Mouse (Mus musculus) natural killer cell, adult 2 months (primary cell): Measurements from ENCODE around the gene Pi4ka.
"Not testable (repeated sequence)": the region's sequence is repeated elsewhere in the genome, so short reads cannot be mapped to it uniquely, and the experiment has no call there.

Experiments
- DNase-seq, 2 experiments: peaks; one replicate each; pipeline ENCODE4 v3.0.0; 2022; ENCODE audit warnings: low spot score in 2 of 2

The Pi4ka gene

DNA sequence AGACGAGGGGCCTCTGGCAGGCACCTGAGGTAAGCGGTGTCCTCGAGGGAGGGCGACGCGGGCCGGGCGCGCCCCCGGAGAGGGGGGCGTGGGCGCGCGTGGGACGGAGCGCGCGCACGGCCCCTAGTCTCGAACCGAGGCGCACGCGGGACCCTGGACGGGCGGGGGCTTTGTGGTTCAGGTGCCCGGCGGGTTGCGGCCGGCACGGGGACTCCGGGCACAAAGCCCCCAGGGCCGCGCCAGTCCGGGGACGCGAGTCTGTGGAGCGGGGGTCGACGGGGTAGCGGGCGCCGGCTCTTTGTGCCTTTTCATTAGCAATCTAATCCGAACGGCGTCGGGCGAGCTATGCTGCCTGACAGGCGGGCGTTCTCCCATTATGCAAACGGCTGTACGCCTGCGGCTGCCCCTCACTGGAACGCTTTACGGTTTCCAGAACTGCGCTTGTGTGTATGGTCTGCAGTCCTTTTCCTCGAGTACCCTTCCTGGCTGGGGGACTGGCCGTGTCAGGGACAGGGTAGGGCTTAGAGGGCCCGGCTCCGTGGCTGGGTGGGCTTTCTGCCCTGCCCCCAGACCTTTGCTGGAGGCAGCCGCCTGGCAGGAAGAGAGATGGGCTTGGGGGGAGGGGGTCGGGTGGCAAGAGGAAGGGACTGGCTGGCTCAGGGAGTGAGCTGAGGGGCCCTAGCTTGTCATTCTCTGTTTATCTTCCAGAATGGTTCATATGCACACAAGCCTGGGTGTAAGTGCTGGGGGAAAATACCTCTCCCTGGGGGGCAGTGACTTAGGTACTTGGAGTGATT lies 172.2 kb downstream of the Pi4ka start:
- DNase-seq = peak in 1 of 2 experiments; percentile 6

DNA sequence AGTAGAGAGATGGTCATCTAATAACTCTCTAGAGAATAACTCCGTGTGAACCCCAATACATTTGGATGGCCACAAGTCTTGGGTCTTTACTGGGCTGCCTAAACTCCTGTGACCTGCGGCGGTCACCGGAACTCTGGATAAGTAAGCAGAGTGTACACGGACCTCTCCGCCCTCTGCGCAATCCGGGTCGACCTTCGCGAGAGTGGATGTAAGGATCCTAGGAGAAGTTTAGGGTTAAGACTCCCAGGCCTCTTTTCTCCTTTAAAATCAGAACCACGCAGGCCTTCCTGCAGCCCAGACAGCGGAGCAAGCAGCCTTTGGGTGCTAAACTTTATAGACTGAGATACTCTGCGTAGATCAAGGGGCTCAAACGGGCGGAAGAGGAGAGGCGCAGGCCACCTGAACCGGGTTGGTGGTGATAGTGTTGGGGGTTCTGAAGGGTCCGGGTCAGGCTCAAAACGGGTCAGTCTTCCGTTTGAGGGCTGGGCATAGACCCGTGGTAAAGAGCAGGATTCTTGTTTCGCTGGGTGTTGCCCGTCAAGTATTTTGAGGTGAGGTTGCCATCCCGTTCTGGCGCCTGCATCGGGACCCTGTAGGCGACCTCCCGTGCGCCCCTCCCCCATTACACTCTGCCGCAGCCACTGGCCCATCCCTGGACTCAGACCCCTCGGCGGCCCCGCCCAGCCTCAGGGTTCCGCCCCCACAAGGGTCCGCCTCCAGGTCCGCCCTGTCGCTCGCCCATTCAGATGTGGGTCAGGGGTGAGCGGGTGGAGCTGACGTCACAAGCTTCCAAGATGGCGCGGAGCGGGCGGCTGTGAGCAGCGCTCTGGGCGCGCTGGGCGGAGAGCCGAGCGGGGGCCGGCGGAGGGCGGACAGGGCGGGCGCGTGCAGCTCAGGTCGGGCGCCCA lies 173.1 kb downstream of the Pi4ka start, which contains the start of gene Hic2:
Hic2 (plus strand) TSS at position 779 of the 908 bp plus-strand sequence.
- peak; percentile 86 to 89 for DNase-seq

DNA sequence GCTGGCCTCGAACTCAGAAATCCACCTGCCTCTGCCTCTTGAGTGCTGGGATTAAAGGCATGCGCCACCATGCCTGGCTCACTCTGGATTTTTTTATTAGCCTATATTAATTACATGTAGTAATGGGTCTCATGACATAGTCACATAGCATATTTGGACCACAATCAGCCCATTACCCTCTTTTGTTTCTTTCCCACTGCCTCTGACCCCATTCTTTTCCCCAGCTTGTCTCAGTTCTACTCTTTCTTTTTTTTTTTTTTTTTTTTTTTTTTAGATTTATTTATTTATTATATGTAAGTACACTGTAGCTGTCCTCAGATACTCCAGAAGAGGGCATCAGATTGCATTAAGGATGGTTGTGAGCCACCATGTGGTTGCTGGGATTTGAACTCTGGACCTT lies 174.6 kb downstream of the Pi4ka start:
- DNase-seq = not testable (repeated sequence)
